Mouse (Mus musculus) forebrain, postnatal 0 days (tissue): ENCODE results near the gene Btbd6. TPM values are rescaled to one million over a fixed set of nuclear protein-coding genes. Genes with fewer than 3 reads are reported as not detected.

Source experiments
- ATAC-seq: fragments of 200-750 bp; cut with Nextera tagmentation; 2 replicates; pipeline ENCODE4 v1.8.0; 2017; ENCODE audit warnings: mild to moderate bottlenecking, moderate library complexity
- DNase-seq: peaks from one replicate; pipeline ENCODE4 v3.0.0-alpha.2; 2015
- H3K27ac ChIP-seq: fragments of 300-500 bp; sonication (generic); 2 replicates; pipeline ENCODE4 v1.5.1; 2014; ENCODE audit warnings: low read depth, mild to moderate bottlenecking, antibody characterized with exemption, low read length, moderate library complexity, mixed read lengths
- H3K27me3 ChIP-seq: fragments of 300-500 bp; sonication (generic); 2 replicates; pipeline ENCODE4 v1.6.1; 2014; ENCODE audit warnings: mild to moderate bottlenecking, low read length, mixed read lengths; ENCODE audit not compliant: insufficient read depth
- H3K36me3 ChIP-seq: fragments of 300-500 bp; sonication (generic); 2 replicates; pipeline ENCODE4 v1.6.1; 2014; ENCODE audit warnings: mild to moderate bottlenecking, moderate library complexity; ENCODE audit not compliant: insufficient read depth
- H3K4me1 ChIP-seq: fragments of 300-500 bp; sonication (generic); 2 replicates; pipeline ENCODE4 v1.6.1; 2014; ENCODE audit warnings: antibody characterized with exemption; ENCODE audit not compliant: insufficient read depth
- H3K4me2 ChIP-seq: fragments of 300-500 bp; sonication (generic); 2 replicates; pipeline ENCODE4 v1.6.1; 2014; ENCODE audit warnings: low read depth, mild to moderate bottlenecking, moderate library complexity
- H3K4me3 ChIP-seq: fragments of 300-500 bp; sonication (generic); 2 replicates; pipeline ENCODE4 v1.5.1; 2014; ENCODE audit warnings: low read depth, low read length, mixed read lengths
- H3K9ac ChIP-seq: fragments of 300-500 bp; sonication (generic); 2 replicates; pipeline ENCODE4 v1.6.1; 2014; ENCODE audit warnings: mild to moderate bottlenecking
- H3K9me3 ChIP-seq: fragments of 300-500 bp; sonication (generic); 2 replicates; pipeline ENCODE4 v1.6.1; 2016; ENCODE audit warnings: low read length
- CTCF ChIP-seq: sonication (generic); IDR thresholded peaks from 2 replicates; pipeline ENCODE4 v1.5.1; 2016; ENCODE audit warnings: antibody characterized with exemption, control low read depth, low read depth
- WGBS: fragments of 180-500 bp; shearing (Covaris S2); extraction: QIAGEN DNeasy Blood & Tissue Kit; methylation state at CpG from one replicate; pipeline ENCODE4 v1.1.7; 2014; 5-methylcytosine and 5-hydroxymethylcytosine counted together
- polyA plus RNA-seq: library from polyadenylated mRNA; unstranded; fragments of >200 nt; fragmentation: Nextera tagmentation; extraction: Ambion mirVana; gene quantifications from 2 replicates; pipeline ENCODE4 v1.2.1, GENCODE M21; 2015
- total RNA-seq: library from RNA; depleted of rRNA; stranded (reverse); fragments of >200 nt; gene quantifications from 2 replicates; pipeline ENCODE4 v1.2.3, GENCODE M21; 2014

Gene Btbd6
- total and polyA plus RNA-seq, 2 experiments from 2014 or later: 54.3 to 60.4 TPM

DNA sequence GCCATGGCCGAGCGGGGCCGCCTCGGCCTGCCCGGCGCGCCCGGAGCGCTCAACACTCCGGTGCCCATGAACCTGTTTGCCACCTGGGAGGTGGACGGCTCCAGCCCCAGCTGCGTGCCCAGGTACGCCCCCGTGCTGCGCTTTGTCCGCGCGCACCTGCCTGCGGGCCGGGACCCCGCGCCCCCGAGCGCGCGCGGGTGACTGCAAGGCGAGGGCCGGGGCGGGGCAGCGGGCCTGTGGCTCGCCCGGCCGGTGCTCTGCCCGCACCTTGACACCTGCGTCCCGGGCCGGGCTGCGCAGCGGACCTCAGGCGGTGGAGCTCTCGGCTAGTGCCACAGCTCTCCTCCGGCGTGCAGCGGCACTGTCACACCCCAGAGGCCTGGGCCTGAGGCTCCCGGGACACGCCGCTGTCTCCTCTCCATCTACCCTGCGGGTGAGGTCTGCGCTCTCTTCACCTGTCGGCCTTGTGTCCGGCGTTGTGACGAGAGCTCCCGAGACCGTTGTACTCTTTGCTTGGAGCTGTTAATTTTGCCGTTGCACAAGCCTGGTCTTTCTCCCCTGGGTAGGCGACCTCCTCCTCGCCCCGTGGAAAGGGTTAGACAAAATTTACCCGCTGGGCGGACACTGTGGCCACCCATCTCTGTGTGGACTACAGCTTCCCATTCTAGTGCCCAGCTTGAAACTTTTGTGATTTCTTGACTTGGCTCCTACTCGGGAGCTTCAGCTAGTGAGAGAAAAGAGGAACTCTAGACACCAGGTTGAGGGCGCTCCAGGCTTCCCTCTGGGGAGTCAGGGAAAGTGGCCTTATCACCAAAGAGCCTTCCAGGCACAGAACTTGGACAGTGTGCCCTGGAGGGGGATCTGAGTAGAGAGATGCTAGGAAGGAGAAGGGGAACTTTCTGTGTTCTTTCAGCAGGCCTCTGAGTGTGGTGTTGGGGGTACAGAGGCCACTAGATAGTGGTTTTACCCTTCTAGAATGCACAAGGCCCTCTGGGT is 38.6 kb downstream of the Btbd6 start:
- H3K9me3 ChIP-seq: no peaks in the 10 kb centered on the region
- DNase-seq (no peak), ATAC-seq (no peak)
- no peaks in the 10 kb centered on the region for H3K36me3 ChIP-seq
- peaks cover 25% of the 10 kb centered on the region for H3K4me1 ChIP-seq
- H3K9ac ChIP-seq: peak overlapping the region; percentile 85
- 4% methylated on average over 63 of the region's 64 CpGs for WGBS
- TF ChIP-seq CTCF: no peak
- peak overlapping the region; percentile 78 for H3K27ac ChIP-seq
- no peaks in the 10 kb centered on the region for H3K27me3 ChIP-seq
- H3K4me3 ChIP-seq: peak overlapping the region; percentile 94
- peak overlapping the region; percentile 74 for H3K4me2 ChIP-seq

DNA sequence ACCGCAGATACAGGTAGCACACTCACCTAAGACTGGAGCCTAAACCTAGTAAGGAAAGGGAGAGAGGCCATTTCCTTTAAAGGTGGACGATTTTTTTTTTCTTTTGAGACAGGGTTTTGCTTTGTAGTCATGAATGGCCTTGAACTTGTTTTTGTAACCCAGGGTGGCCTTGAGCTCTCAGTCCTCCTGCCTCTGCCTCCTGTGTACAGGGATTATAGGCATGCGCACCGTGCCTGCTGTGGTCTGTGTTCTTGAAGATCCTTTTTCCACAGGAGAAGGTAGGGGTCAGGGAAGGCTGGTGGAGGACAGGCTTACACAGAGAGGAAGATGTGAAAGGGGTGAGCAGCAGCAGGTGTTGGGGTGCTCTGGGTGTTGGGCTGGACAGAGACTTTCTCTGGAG is 39.7 kb downstream of the Btbd6 start:
- Histone ChIP-seq H3K4me1 (peaks cover 25% of the 10 kb centered on the region), H3K4me2 (peak overlapping the region; percentile 74), H3K27me3 (no peaks in the 10 kb centered on the region), H3K36me3 (no peaks in the 10 kb centered on the region), H3K27ac (no peak overlapping the region), H3K9me3 (no peaks in the 10 kb centered on the region), H3K9ac (no peak overlapping the region), H3K4me3 (no peak overlapping the region)
- ATAC-seq (no peak), DNase-seq (no peak)
- TF ChIP-seq CTCF: no peak
- WGBS: 65% methylated on average over 4 of the region's 4 CpGs

DNA sequence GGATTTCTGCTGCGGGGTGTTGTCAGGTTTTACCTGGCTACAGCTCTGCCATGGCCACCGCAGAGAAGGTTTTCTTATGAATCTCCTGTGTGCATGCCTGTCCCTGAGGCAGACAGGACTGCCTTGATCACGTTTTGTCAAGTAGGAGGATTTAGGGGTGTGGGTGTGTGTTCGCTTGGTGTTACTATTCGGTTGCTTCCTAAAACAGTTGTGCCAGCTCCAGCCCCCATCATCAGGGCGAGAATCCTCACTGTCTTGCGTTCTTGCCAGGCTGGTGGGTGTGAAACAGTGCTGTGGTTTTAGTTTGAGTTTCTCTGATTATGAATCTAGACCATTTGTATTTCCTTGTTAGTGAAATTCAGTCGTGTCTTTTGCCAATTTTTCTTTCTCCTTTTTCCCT is 40.7 kb downstream of the Btbd6 start:
- DNase-seq (no peak), ATAC-seq (no peak)
- TF ChIP-seq CTCF: no peak
- no peaks in the 10 kb centered on the region for H3K9me3 ChIP-seq
- no peak overlapping the region for H3K27ac ChIP-seq
- H3K27me3 ChIP-seq: no peaks in the 10 kb centered on the region
- 71% methylated on average over 8 of the region's 8 CpGs for WGBS
- H3K36me3 ChIP-seq: no peaks in the 10 kb centered on the region
- H3K4me1 ChIP-seq: peaks cover 25% of the 10 kb centered on the region
- H3K4me2 ChIP-seq: peak overlapping the region; percentile 20
- H3K4me3 ChIP-seq: no peak overlapping the region
- H3K9ac ChIP-seq: no peak overlapping the region

DNA sequence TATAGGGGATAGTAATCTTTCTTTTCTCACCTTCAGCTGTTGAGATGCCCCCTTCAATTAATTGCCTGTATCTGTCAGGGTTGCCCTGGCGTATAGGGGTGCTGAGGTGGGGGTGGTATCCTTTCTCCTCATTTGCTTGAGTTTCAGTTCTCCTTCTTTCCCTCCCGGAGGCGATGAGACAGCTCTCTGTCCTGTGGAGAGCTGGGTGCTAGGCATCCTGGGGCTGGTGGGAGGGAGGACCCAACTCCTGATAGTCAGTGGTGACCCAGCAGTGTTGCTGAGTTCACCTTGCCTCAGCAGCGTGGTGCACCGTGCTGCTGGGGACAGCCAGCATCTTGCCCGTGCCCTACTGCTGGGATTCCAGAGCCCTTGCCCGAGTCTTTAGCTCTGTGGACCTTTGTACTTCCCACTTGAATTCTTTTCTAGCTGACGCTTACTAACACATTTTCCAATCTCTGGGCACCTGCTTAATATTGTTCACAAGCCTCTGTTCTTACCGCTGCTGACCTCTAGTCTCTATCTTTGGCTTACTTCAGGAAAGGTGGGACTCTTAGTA is 41.2 kb downstream of the Btbd6 start:
- Histone ChIP-seq H3K9me3 (no peaks in the 10 kb centered on the region), H3K36me3 (no peaks in the 10 kb centered on the region), H3K27me3 (no peaks in the 10 kb centered on the region), H3K4me1 (peaks cover 25% of the 10 kb centered on the region), H3K9ac (no peak overlapping the region), H3K4me2 (no peak overlapping the region), H3K4me3 (no peak overlapping the region), H3K27ac (no peak overlapping the region)
- 78% methylated on average over 9 of the region's 9 CpGs for WGBS
- ATAC-seq (no peak), DNase-seq (no peak)
- TF ChIP-seq CTCF: no peak

DNA sequence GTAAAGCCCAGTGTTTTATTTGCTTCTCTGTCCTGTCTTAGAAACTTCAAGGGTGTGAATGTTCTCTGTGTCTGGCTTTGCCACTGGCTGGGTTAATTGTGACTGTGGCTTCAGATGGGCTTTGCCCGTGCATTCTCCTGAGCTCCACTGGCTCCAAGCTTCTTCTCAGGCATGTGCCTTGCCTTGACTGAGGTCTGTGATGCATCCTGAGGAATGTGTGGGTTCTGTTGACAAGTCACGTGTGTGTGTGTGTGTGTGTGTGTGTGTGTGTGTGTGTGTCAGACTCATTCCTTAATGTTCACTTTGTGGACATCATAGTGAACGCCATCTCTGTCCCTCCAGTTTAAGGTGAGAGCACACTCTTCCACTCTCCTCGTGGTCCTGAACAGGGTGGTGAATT is 42.5 kb downstream of the Btbd6 start:
- H3K27ac ChIP-seq: no peak overlapping the region
- H3K4me1 ChIP-seq: peaks cover 17% of the 10 kb centered on the region; the same call in 1 of the 2 replicates
- DNase-seq (no peak), ATAC-seq (no peak)
- peaks cover 5% of the 10 kb centered on the region; the same call in 1 of the 2 replicates for H3K36me3 ChIP-seq
- H3K4me3 ChIP-seq: no peak overlapping the region
- 86% methylated on average over 4 of the region's 4 CpGs for WGBS
- H3K9ac ChIP-seq: no peak overlapping the region
- TF ChIP-seq CTCF: no peak
- no peaks in the 10 kb centered on the region for H3K9me3 ChIP-seq
- no peak overlapping the region for H3K4me2 ChIP-seq
- H3K27me3 ChIP-seq: no peaks in the 10 kb centered on the region

DNA sequence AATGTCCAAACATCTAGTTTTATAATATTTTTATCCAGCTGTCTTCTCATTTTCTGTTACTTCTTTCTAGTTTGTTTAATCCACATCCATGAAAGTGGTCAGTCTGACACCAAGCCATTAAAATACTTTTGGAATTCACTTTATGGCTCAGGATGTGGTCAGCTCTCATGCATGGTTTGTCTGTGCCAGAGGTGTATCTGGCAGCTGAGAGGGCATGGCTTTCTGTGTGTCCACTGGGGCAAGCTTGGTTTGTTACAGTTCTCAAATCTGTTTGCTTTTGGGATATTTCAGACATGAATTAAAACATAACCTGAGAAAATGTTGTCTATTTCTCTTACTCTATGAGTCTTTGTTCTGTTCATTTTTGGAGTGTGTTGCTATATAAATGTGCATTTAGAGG is 45.2 kb downstream of the Btbd6 start:
- H3K4me3 ChIP-seq: no peak overlapping the region
- H3K4me1 ChIP-seq: peaks cover 8% of the 10 kb centered on the region; the same call in 1 of the 2 replicates
- no peaks in the 10 kb centered on the region for H3K27me3 ChIP-seq
- no peak overlapping the region for H3K9ac ChIP-seq
- TF ChIP-seq CTCF: no peak
- no peak for ATAC-seq
- H3K4me2 ChIP-seq: no peak overlapping the region
- no peak for DNase-seq
- no peaks in the 10 kb centered on the region for H3K9me3 ChIP-seq
- peaks cover 12% of the 10 kb centered on the region; the same call in 1 of the 2 replicates for H3K36me3 ChIP-seq
- H3K27ac ChIP-seq: no peak overlapping the region

DNA sequence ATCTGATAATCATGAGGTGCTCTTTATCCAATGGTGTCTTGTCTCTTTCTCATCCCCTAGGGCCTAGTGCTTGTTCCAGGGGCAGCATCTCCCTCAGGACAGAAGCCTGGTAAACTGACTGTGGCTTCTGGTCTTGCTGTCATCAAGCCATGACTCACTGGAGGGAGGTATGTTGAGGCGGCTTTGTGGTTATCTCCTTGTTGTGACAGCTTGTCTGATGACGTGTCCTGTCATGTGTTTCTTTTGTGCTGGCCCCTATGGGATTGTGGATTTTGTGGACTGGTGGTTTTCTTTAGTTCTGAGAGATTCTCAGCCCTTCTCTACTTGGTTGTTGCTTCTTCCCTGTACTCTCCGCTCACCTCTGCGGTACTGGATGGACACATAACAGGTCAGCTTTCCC is 46.8 kb downstream of the Btbd6 start:
- no peak for TF ChIP-seq CTCF
- no peak overlapping the region for H3K4me3 ChIP-seq
- H3K4me1 ChIP-seq: no peaks in the 10 kb centered on the region; the same call in 1 of the 2 replicates
- WGBS: 92% methylated on average over 4 of the region's 4 CpGs
- H3K9me3 ChIP-seq: no peaks in the 10 kb centered on the region
- H3K36me3 ChIP-seq: peaks cover 17% of the 10 kb centered on the region
- H3K27ac ChIP-seq: no peak overlapping the region
- no peak for ATAC-seq
- H3K27me3 ChIP-seq: no peaks in the 10 kb centered on the region
- no peak overlapping the region for H3K9ac ChIP-seq
- no peak overlapping the region for H3K4me2 ChIP-seq
- no peak for DNase-seq
